Mouse (Mus musculus): ENCODE data around the gene Npas2. TPM values are rescaled to one million over a fixed set of nuclear protein-coding genes. Genes with fewer than 3 reads are reported as not detected.

Gene Npas2
- 1 to 10 TPM in 1 of 2 experiments, under 1 TPM in 1; 0.32 to 5.8 TPM for total RNA-seq (2021)
- long read RNA-seq, experiment 1: 0 reads
- long read RNA-seq, experiment 2: 0 reads

DNA sequence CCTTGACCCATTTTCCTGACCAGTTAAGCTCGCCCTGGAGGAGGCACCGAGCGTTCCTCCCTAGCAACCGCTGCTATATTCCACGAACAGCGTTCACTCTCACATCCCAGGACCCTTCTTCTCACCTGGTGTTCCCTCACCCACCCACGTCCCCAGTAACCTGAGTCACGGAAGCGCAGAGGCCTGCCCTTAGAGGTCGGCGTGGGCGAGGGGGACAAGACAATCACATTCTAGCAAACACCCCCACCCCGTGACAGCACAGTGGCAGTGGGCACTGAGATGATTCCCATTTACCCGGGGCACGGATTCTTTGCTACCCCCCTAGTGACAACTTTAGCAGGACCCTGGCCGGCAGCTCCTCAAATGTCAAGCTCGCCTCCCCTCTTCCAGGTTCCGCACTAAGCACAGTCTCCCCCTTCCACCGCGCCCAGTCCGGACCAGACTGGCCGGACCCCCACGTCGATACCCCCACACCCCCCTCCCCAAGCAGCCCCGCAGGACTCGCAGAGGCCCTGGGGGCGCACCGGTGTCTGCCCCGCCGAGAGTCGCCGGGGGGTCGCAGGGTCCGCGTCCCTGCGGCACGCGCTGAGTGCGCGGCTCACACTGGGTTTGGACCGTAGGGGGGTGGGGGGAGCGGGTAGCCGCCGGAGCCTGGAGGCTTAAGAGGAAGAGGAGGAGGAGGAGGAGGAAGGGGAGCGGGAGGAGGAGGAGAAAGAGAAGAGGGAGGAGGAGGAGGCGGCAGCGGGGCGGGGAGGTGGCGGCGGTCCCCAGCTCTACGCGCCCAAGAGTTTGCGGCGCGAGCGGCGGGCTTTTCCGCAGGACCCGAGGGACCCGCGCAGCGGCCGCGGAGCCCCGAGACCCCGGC lies at the start of gene Npas2:
Npas2 (plus strand) TSS at position 735 of the 865 bp plus-strand sequence.
- DNase-seq: no peak

DNA sequence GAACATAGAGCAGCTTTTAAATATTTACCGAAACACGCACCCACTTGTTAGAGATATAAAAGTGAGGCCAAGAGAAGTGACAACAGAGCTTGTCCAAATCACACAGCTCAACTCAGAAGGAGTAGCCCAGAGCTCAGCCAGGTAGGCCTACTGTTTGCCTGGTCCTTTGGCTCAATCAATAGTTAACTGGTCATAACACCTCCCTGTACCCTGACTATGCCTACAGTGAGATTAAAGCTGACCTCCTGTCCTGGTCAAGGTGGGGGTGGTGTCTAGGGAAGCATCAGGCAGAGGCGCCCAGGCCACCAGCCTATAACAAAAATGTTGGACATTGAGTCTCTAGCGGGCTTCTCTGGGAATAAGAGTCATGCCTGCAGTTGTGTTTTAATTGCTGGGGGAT lies 36.8 kb upstream of the Npas2 start:
- DNase-seq: no peak

DNA sequence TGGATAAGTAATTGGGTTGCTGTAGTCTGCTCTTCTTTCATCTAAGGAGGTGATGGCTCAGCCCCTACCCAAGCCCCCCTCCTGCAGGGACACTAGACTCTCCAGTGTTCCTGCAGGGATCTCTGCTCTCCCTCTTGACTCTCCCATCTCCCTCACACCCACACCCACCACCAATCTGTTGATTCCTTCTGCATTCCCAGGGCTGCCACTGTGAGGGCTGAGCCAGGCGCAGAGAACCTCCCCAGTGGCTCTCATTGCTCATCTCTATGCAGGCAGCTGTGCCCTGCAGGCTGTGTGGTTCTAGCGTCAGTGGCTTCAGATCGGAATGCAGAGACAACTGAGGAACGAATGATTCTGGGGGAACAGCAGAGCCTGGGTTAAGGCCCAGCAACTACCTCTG lies 33.4 kb upstream of the Npas2 start:
- no peak for DNase-seq

DNA sequence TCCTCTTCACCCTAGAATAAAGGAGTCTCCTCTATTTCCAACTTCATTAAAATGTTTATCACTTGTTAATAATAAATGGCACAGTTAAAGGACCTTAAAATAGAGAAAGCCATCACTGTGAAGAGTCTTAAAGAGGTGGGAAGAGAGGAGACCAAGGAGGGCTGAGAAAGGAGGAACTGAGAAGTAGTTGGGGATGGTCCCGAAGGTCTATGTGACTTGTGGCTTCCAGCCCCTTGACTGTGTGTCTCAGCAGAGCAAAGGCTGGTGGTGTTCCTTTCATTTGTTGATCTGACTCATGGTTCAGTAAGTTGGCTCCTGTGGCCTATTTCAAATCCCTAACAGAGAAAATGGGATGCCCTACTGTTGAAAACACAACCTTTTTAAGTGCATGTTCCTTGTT lies 30.5 kb upstream of the Npas2 start:
- DNase-seq: no peak

DNA sequence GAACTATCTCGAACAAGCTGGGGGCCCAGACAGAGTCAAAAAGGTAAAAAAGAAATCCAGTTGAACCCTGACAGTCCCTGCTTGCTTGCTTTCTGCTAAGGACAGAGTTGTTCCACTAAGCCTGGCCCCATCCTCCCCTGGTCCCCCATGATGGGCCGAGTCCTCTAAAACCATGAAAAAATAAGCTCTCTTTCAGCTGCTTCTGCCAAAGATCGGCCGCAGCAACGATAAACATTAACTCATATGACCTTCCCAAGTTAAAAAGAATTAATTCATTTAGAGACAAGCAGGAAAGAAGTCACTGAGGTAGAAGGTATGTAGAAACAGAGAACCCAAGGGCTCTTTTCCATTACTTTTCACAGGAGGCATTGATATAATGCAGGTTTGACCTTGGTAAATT lies 16.8 kb upstream of the Npas2 start:
- no peak for DNase-seq

DNA sequence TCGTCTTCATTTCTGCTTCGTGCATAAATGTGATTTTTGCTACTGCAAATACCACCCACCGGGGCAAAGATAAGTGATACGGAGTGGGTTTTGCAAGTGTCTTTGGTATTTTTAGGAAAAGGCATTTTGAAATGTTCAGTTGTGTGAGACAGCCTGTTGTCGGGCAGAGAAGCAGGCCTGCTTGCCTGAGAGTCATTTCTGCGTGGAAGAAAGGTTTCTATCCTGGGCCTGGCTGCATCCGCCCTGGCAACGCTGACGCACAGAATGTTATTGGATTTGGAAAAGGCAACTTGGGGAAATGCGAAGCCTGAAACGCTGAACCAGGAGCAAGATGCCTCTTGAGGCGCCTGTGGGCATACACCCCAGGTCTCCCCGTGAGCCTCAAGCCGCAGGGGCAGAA lies 16.3 kb upstream of the Npas2 start:
- peak; percentile 26 for DNase-seq

DNA sequence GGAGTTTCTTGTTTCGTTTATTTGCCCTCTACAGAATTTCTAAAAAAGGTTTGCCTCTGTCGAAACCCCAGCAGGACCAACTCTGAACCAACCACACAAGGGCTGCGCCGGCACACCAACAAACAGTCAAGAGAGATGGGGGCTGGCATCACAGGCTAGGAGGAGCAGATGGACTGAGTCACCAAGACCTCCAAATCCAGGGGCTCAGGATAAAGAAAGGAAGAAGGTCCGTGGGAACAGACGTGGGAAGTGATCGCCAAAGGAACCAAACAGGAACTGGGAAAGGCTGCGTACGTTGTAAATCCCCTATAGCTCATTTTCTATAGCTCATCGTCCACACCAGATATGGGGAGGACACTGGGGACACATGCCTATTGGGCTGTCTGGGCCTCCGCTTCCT lies 13.7 kb upstream of the Npas2 start:
- no peak for DNase-seq

DNA sequence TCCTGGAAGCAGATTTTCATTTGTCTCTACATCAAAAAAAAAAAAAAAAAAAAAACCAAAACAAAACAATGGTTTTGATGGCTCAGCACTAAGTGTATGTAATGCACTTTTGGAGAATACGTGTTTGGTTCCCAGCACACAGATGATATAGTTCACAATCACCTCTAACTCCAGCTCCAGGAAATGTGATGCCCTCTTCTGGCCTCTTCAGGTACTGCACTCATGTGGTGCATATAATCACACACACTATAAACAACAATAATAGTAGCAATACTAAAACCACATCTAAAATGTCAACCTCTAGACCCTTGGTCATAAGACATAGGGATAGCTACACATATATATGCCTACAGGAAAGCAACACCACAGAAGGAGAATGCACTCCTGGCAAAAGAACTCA lies 13.0 kb upstream of the Npas2 start:
- DNase-seq: no peak

DNA sequence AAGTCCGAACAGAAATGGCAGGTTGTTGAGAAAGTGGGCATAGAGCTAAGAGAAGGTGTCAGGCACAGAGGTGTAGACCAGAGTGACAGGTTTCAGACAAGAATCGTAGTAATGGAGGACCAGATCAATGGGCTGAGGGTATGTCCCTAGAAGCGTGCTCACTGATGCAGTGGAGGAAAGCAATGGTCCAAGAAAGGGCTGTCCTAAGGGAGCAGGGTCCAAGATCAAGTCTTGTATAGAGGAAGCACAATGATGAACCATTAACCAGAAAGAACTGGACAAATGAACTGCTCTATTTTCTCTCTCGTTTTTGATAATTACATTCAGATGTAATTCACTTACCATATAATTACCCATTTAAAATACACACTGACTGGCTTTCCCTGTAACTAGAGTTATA lies 11.6 kb upstream of the Npas2 start:
- no peak for DNase-seq

DNA sequence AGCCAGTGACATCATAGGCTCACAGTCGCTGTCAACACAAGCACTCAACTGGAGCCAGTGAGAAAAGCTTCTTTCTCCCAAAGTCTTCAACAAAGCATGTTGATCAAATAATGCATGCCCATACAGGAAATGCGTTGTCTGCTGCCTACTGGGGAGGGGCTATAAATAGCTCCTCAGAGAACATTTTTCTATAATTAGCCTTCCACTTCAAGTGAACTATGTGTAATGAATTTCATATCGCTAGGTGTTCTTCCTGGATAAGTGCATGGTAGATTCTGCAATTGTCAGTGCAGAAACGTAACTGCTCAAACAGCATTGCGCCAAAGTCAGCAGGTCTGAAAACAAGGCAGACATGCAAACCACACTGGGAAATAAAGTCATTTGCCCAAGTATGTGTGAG lies 7.7 kb upstream of the Npas2 start:
- DNase-seq: no peak

DNA sequence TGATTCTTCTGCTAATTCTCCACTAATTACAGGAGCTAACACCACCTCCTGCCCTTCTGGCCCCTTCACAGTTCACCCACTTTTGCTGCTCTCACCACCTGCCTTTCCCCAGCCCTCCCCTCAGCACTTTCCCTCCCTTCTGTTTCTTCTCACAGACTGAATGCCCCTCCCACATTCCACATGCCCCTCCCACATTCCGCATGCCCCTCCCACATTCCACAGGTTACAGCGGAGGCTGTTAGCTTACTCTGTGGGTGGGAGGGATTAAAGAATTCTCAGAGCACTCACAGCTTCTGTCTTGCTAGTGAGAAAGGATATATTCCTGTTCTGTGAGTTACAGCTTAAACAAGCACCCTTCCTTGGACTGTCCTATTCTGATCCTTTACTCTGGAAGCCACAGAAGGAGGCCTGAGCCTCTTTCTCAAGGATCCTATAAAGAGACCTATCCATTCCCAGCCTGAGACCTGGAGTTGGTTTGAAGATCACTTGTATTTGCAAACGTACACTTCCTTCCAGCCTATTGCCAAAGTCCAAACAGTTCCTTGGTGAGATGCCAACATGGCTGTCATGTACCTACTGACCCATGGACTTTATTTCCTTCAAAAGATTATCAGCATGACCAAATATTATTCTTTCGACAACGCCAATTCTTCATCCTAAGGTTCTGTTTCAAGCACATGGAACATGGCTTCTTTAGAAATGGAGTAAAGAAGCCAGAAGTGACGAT lies 6.7 kb upstream of the Npas2 start:
- no peak for DNase-seq

DNA sequence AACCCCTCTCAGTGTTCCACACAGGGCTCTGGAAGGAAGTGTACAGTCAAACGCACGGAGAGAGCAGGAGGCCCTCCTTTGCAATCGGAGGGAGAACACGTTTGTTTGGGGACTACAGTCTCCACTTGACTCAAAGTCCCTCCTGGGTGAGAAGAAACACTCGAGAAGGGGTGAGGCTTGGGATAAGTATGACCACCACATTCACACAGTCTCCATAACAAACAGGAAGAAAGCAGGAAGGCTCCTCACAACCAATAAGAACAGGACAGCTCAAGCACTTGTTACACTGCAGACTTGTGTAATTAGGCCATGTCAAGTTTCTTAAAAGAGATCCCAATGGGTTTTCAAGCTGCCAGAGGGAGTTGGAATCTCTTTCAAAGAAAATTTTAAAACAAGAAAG lies 2.4 kb upstream of the Npas2 start:
- no peak for DNase-seq

DNA sequence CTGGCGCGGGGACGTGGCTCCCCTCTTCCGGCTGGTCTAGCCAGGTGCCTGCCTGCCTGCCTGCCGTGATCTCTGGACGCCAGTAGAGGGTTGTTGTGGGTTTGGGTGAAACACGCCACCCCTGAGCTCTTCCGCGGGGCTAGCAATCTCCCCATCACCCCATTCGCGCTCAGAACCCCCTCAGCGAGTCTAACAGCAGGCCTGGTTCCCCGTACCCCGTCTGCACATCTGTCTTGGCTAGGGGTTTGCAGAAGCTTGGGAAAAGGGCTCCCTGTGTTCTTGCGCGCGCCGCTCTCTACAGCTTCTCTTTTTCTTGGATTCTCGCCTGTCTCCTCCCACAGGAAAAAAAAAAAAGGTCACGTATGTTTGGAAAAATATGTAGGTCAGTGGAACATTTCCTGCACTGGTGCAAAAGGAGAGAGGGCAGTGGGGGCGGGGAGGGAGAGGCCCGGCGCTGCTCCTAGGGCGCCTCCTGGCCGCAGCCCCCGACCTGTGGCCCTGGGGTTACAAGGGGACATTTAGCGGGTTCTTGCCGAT lies 1.0 kb upstream of the Npas2 start:
- DNase-seq: peak; percentile 42

DNA sequence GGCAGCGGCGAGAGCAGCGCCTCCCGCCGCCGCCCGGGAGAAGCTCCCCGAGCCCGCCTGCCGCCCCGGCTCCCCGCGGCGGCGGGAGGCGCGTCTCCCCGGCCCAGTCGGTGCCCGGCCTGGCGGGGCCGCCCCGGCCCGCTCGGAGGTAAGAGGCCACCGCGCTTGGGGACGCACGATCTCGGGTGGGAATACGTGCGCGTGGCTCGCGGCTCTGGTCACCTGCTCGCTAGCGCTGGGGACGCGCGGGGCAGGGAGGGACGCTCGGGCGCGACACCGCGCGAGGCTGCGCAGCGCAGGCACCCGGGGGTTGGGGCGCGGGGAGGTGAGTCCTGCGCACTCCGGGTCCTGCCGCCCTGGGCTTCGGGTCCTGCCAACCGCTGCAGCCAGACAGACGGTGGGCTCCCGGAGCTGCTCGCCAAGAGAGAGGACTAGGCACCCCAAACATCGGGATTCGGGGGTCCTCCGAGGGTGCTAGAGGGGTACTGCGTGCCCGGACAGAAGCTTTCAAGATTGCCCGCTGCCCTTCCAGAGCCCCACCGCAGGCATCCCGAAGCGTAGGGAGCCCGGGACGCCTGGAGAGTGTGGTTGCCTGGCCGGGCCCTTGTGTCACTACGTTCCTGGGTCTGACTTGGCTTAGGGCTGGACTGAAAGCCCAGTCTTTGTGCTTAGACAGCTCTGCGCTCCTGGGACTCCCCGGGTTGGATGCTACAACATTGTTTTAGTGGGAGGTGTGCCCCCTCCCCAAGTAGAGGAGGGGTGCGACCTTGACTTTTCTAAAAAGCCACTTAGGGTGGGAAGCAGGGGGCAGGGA lies 538 bp downstream of the Npas2 start:
- peak; percentile 21 for DNase-seq

DNA sequence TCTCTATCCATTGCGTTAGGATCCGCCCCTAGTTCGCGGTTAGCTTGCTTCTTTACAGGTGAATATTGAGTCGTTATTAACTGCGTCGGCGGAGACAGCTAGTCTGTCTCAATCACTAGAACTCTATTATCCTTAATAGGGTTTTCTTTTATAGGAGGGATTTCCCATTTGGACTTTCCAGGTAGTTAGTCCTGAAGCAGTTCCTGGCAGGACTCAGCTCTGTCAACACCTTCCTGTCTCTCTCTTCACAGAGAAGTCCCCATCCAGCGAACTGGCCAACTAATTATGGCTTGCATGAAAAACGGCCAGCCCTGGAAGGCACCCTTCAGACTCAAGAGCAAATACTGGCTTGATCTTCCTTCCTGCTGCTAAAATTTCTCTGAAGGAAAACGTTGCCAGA lies 1.4 kb downstream of the Npas2 start:
- DNase-seq: no peak

DNA sequence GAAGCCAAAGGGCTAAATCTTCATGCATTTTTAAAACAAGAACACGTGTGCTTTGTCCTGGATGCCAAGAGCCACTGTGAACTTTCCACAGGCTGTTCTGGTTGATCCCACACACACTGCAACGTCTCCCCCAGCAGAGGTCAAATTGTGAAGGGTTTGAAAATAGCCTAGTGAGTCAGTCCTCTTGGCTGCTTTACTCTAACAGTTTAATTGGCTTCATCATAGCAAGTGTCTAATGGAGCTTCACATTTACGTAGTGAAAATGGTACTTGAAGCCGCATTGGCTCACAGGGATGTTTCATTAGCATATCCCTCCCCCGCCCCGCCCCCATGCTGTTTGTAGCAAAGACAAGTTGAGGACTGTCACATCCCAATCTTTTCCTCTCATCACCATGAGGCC lies 2.6 kb downstream of the Npas2 start:
- no peak for DNase-seq

DNA sequence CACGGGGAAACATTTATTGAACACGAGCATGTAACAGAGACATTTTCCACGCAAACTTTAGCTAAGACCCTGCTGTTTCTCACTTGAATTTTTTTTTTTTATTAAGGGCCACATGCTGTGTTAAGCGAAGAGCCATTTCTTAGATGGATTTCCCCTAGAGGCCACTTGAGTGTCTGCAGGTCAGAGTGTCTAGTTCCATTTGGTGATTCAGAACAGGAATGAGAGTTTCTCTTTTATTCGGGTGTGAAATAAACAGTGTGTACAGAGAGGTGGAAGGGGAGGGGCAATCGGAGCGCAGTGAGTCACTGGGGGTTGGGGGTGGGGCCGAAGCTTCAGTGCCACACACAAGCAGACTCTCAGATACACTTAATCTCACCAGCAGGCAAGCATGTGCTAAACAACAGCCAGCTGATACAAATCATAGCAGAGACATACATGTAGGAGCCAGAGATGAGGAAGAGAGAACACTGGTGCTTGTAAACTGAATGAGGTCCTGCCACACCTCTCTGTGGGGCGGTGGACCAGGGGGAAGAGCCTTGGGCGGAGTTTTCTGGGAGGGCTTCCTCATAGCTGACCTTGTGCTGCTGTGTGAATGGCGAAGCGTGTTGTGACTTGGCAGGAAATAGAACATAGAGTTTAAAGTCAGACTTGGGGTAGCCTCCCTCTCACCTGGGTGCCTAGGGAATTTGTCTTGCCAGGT lies 3.3 kb downstream of the Npas2 start:
- no peak for DNase-seq

DNA sequence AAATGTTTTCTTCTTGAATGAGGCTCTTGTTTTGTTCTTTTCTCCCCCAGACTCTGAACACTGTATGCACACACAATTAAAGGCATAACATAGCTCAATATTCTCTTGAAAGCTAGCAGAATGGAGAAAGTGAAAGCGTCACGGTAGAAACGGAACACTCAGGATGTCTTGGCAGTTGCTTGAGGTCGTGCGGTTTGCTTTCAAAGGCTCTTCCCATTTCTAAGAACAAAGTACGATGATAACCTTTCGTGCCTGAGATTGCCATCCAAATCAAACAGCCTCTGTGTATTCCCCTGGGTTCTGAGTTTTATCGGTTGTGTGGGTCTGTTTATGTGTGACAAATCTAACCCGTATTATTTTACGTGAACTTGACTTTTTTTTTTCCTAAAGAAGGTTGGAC lies 11.5 kb downstream of the Npas2 start:
- no peak for DNase-seq

DNA sequence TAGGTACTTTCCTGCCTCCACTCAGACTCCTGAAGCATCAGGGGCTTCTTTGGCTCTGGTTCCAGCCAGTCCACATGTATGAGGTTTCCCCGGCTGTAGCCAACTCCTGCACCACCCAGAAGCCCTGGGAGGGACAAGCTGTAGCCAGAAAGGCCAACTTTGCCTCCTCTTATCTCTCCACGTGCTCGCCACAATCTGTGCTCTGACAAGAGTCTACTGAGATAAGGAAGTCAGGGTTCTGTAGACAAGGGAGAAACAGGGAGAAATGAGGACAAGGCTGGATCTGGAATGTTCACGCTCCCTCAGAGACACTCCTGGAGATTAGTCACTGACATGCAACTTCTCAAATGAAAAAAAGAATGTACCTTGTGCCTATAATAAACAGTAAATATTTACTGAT lies 12.2 kb downstream of the Npas2 start:
- no peak for DNase-seq

DNA sequence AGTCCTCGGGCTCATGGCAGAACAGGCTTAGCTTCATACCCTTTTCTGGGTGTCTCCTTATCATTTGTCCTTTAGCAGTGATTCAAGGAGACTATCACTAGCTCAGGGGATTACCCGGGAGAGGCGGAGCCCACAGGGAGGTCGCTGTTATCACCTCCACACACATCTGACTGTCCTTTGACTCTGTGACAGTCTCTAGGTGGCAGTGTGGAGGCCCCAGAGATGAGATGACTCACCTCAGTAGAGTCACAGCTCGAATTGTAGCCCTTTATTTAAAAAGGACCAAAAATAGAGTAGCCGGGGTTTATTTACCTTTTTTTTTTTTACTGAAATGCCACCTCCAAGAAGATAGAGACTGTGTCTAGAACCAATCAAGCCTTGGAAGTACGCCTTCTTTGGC lies 13.4 kb downstream of the Npas2 start:
- no peak for DNase-seq

DNA sequence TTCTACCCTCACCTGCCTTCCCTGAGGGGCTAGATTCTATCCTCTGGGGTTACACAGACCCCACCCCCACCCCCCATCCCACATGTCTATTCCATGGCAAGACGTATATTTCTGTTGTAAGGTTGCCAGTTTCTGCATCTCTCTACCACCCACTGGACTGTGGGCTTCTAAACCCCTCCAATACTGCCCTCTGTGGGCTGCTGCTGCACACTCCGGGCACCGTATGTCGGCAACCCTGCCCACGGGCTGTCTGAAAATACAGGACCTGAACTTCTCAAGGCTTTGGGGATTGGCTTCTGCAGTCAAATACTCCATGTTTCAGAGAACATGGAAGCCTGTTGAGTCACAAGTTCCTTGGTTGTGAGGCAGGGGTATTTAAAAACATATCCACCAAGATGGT lies 17.4 kb downstream of the Npas2 start:
- DNase-seq: no peak

DNA sequence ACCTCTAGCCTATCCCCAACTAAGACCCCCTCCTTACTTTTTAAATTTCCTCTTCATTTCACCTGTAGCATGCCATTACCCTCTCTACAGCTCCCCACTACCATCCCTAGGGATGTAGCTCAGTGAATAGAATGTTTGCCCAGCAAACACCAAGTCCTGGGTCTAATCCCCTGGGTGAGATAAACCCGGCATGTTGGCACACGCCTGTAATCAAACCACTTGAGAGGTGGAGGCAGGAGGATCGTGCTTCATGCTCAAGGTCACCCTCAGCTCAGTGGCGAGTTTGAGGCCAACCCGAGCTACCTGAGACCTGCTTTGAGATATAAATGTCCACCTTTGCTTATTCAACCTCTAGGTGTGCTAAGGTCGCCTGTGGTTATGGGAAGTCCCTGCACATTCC lies 19.5 kb downstream of the Npas2 start:
- DNase-seq: no peak
